Mouse (Mus musculus) thymus, postnatal 10 days (tissue): ENCODE data around the gene Disc1.

ENCODE experiments used
- DNase-seq, 2 experiments: peaks; one replicate each; pipeline ENCODE4 v3.0.0; 2021; ENCODE audit warnings: low spot score in 2 of 2

The Disc1 gene

DNA sequence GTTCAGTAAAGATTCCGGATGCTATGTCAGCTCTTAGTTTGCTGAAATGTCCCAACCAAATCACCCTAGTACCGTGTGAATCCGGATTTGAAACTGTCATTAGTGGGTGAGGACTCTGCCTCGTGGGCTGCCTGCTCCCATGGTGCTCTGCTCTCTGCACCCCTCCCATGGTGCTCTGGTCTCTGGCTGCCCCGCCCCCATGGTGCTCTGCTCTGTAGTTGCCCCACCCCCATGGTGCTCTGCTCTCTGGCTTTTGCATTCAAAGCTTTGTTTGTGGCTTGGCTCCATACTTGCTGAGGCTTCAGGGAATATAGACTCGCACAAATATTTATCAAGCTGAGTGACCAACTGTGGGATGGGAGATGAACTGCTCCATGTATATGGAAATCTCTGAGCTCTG, 123.1 kb downstream of the Disc1 start:
- DNase-seq: no peak

DNA sequence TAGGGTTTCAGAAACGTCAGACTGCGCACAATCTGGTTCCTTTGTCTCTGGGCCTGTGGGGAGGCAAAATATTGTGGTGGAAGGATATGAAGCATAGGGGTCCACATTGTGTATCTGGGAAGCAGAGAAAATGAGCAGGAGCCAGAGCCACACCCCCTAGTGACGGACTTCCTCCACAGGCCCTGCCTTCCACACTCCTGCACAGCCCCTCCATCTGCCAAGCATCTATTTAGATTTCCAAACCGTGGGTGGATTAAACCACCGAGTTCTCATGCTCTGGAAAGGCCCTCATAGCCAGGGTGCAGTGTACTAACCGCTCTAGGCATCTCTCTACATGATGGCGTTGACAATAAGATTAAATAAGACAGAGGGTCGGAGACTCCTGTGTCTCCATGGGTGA, 124.0 kb downstream of the Disc1 start:
- DNase-seq: no peak

DNA sequence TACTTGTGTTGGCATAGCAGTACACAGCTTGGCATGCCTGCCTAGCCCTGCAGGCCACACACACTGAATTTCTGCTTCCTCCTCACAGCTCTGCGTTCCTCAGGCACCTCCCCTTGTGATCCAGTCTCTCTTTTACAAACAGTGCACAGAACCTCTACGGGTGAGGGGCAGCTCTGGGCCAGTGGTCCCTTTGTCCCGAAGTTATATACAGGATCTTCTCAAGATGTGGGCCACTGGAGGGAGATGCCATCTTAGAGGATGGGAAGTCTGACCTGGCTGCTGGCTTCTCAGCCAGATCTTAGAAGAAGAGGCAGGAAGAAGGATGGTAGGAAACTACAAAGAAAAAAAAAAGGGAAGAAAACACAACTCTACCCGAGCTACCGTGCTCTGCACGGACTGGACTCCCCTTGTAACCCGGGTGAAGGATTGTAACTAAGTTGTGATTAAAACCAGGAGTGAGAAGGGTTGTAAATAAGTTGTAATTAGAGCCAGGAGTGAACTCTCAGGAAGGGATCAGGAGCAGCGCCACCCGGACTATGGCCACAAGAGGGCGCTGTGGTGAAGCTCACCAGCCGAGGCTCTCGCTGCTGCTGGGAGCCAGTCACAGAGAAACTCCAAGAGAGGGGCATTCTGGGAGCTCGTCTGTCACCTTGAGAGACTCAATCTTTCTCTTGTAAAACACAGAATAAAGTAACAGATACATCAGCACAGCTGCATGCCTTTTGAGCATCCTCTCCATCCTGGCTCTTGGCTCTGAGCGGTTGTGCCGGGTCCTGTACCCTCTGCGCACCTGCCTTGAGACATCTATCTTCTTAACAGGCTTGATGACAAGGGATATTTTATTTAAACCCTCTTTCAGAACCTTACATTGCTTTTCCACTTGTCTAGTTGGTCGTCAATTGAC, 129.8 kb downstream of the Disc1 start:
- peak; percentile 53 to 87 for DNase-seq

- DNase-seq: no peak
Measured at GRCm38 (mm10) chr8:125184452-125184817, 130.4 kb downstream of the Disc1 start.

DNA sequence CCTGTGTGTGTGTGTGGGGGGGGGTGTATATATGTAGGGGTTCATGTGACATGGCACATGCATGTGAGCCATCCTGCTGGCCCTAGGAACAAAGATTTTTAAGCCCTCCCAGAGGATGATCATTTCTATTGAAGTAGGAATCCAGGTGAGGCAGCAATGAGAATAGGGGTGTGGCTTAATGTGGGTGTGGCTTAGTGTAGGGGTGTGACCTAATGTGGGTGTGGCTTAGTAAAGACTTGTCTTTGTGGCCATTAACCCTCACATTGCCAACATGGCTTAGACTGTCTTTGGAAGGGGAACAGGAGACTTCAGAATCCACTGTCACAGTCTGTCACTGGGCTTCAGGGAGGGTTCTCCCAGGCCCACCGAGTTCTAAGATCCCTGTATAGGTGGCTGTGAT, 130.9 kb downstream of the Disc1 start:
- DNase-seq: no peak

DNA sequence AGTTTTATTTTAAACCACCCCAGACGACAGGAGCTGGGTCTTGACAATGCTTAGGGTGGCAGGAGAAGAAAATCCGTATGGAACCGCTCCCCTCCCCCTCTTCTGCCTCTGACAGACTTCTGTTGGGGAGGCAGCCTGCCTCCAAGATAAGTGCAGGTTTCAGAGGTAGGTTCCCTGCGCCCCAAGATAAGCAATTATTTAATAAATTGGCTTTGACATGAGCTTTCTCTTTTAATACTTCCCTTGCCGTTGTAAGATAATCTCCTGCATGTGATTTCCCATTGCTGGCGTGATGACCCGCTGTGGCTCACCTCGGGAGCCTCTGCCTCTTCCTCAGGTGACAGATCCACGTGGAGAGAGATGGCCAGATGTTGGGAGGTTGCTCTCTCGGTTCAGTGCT, 133.0 kb downstream of the Disc1 start:
- DNase-seq: no peak

DNA sequence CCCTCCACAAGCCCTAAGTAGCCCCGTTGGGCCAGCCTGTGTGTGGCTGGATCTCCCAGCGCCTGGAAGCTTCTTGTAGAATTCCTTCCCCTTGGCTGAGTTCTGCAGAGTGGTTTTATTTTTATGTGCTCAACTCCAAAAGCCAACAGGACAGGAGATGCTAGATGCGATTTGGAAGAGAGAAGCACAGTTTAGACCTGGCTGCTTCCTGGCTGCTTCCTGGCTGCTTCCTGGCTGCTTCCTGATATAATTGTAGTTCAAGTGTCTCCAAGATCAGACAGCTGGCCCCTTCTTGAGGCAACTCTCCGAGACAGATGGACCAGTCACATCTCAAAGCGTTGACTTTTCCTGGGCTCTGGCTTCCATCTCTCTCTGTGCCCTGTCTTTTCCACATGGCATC, 139.7 kb downstream of the Disc1 start:
- DNase-seq: no peak

DNA sequence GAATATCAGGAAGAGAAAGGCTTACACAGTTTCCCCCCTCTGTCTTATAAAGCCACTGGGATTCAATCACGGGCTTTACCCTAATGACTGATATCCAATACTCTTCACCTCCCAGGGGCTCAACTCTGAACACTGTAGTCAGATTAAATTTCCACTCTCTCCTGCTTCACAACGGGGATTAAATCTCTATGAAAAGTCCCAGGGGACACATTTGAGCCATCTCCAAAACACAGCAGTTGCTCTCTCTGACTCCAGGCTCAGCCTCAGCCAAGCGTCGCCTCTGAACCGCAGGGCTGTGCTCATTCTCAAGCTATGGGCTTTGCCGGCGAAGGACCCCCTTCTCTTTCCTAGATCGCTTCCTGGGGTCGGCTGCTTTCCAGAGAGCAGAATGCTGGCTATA, 141.1 kb downstream of the Disc1 start:
- no peak for DNase-seq

- no peak for DNase-seq
Measured at GRCm38 (mm10) chr8:125196573-125197094, 142.6 kb downstream of the Disc1 start.

- DNase-seq: no peak
Measured at GRCm38 (mm10) chr8:125197341-125198002, 143.5 kb downstream of the Disc1 start.

DNA sequence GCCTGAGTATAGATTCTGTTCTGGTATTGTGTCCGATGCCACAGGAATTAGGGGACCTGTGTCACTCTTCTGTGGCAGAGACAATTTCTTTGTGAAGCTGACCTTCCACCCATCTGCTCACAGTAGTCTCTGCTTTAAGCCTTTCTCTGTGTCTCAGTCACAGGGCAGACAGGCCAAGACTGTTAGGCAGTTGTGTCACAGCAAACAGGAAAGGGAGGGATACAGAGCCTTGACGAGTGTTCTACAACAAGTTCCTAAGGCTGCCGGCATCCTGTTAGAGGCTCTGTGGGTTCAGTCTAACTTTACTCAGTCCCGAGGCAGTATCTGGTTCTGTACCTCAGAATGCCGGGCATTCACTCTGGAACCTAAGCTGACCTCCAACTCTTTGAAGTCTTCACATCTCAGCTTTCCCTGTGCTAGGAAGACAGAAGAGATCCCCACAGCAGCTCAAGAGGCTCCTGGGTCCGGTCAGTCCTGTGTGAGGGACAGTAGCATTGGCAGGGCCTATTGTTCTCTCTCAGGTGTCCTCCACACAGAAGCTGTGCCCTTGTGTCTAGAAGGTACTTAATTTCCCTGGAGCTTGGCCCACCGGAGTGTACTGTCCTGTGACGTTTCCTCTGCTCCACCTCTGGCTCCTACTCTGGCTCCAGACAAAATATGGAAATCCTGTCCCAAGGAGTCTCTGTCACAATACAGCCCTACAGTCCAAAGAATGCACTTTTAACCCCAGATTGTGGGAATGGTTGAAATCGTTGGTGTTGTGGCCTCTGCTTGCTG, 144.6 kb downstream of the Disc1 start:
- no peak for DNase-seq

DNA sequence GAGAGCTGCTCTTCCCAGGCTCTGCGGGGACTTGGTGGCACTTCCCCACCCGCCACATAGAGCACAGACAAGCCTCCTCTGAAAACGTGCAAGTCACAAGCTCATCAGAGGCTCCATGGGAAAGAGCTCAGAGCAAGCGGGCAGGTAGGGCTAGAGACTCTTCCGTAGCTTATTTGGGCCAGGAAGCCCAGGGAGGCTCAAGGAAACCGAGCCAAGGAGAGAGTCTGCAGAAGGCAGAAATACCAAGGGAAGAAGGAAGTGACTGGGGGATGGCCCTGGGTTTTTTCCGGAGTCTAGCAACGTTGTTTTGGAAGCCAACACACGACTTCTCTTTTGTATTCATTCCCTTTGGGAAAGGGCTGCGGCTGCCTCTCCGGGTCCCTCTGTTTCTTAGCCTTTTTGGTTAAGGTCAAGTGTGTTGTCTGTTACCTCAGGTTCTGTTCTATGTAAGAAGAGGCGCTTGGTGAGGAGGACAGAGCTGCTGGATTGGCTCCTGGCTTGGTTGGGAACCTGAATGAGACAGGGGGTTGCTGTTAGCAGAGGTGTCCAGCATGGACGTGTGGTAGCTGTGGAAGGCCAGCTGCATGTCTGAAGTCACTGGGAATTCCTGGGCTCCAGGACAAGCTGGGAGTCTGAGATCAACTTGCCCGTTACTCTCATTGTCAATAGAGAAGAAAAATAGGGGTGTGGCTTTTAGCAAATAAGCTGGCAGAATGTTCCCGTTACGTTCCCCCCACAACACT, 145.4 kb downstream of the Disc1 start:
- no peak for DNase-seq

DNA sequence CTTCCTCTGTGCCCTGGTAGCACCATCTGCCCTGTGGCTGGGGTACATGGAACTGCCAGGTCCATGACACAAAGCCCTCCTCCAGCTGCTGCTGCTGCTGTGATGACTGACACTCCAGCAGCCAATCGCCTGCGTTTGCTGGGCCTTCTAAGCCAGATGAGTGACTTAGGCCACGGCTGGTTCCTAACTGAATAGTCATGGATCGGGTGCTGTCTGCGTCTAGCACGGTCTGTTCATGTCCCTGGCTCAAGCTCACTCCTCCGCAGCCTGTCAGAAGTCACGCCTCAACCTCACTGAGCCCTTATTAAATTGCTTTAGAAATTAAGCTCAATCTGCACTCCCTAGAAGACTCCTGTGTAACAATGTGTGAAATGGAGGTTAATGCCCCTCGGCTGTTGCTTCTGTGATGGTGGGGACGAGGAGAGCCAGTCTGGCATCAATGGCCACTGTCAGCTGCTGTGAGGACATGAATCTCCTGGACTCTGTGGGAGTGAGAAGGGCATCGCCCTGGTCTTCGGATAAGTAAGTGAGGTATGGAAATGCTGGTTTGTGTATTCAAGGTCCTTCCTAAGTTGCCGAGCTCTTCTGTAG, 146.4 kb downstream of the Disc1 start:
- no peak for DNase-seq

DNA sequence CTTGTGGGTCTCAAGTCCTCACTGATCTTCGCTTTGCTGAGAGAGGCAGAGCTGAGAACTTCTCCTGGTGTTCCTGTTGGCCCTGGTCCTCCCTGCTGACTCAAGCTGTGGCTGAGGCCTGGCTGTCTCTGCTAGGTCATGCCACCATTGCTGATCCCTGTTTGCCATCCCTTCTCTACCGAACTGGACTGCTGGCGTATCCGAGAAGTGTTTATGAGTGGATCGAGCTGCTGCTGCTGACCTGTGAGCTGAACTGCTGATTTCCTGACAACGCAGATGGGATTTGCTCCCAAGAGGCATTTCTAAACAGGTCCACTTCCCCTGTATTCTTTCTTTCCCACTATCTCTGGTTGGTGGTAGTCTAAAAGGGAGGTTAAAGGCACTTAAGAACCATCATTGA, 147.7 kb downstream of the Disc1 start:
- DNase-seq: no peak

GRCm38 (mm10) chr8:125203016-125203415, 149.0 kb downstream of the Disc1 start:
- no peak for DNase-seq

DNA sequence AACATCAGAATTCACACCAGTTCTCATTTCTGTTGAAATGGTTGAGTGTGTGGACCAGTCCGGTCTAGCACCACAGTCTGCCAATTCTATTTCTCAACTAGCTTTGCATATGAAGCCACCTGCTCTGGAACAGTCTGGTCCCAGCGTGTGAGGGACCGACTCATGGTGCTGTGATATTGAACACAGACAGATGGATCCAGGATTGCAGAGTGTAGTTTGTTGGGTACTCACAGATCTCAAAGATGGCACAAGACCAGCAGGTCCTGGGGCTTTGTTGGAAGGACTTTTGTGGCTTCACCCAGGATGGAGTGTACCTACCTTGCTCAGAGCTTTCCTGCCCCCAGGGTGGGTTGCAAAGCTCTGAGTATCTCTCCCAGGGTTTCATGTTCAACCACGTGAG, 151.6 kb downstream of the Disc1 start:
- DNase-seq: no peak

DNA sequence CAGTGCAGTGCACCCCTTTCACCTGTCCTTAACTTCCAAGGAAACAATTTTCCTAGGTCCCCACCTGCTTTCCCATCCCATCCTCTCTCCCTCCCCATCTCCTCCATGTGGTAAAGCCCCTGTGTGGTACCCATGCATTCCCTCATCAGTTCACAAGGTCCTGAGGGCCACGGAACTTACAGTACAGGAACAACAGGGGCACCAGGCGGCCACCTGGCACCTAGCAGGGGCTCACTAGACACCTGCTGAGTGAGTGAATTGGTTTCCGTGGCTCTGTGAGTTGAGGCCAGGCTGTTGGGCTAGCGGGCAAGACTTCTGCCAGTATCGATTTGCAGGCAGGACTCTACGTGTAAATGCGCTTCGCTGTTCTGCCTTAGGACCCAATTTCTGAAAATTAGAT, 152.4 kb downstream of the Disc1 start:
- DNase-seq: no peak

- no peak for DNase-seq
Measured at GRCm38 (mm10) chr8:125206962-125207361, 153.0 kb downstream of the Disc1 start.

- no peak for DNase-seq
Measured at GRCm38 (mm10) chr8:125212619-125213167, 158.7 kb downstream of the Disc1 start.

GRCm38 (mm10) chr8:125217902-125218581, 164.0 kb downstream of the Disc1 start:
- no peak for DNase-seq
